Mouse (Mus musculus) heart, adult 2 months (tissue): ENCODE measurements around the gene Cbx8.

ENCODE experiments used
- EP300 ChIP-seq: fragments of 200-500 bp; IDR thresholded peaks from 2 replicates; pipeline ENCODE4 v1.6.1; 2011; ENCODE audit warnings: low read depth, low read length, control low read depth; ENCODE audit not compliant: insufficient read depth
- POLR2A ChIP-seq: fragments of 200-500 bp; IDR thresholded peaks from 2 replicates; pipeline ENCODE4 v1.6.1; 2011; ENCODE audit warnings: mild to moderate bottlenecking, low read depth, low read length, control low read depth; ENCODE audit not compliant: insufficient read depth

GRCm38 (mm10) chr11:119038744-119039484, 1.9 kb downstream of the Cbx8 start:
- TF ChIP-seq POLR2A = no peak
- no peak for TF ChIP-seq EP300
